Mouse (Mus musculus) thymus, postnatal 10 days (tissue): Measurements from ENCODE around the gene Wdsub1.

Experiments
- DNase-seq, 2 experiments: peaks; one replicate each; pipeline ENCODE4 v3.0.0; 2021; ENCODE audit warnings: low spot score in 2 of 2

Wdsub1 gene

DNA sequence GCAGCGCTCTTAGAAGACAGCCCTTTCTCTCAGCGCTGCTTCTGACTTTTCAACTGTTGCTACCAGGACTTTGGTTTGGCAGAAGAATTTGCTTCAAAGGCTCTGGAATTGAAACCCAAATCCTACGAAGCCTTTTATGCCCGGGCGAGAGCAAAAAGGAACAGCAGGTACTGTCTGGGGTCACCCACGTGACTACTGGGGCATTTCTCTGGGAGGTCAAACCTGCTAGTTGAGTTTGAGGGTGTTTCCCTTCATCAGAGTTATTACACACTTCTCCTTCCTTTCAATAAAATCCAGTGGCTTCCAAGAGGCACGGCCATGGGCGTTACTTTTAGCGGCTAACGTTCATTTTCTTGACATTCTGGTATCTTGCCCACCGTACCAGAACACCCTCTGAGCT is 40.4 kb downstream of the Wdsub1 start:
- DNase-seq: no peak

DNA sequence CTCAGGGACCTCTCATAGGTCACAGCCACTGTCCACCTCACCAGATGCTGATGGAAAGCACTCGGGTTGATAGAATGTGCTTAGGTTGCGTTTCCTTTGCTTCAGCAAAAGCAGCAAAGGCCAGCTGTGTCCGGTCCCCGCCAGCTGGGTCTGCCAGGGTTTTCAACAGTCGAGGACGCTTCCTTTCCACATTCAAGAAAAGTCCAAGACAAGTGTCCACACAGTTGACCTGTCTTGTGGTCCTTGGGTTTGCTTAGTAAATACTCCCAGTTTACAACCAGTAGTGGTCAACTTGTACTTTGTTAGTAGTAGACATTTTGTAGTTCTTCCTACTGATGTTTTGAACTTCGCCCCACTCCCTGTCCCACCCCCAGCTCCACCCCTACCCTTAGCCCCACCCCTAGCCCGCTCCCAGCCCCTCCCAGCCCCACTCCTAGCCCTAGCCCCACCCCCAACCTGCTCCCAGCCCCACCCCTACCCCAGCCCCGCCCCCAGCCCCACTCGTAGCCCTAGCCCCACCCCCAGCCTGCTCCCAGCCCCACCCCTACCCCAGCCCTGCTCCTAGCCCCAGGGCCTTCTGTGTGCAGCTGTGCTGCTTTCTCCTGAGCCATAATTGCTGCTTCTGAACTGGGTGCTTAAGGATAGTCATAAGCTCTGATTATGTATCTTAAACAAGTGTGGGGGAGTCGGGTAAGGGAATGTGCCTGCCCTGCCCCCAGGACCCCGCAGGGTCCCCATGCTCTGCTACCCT is 41.0 kb downstream of the Wdsub1 start:
- DNase-seq: peak in 1 of 2 experiments; percentile 31

DNA sequence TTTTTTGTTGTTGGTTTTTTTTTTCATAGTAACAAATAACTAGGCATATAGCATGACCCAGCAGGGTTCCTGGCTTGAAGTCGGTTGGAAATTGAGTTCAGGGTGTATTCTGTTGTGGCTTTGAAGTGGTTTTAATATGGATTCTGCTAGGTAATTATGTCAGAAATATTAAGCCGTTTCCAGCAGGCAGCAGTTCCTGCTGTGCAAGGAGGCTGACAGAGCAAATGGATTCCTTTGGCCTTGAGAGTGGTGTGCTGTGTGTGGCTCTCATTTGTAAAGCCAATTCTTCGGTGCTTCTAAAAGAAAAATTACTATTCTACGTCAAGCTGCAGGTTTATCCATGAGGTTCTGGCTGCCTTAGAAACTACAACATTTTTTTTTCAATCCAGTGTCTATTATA is 42.2 kb downstream of the Wdsub1 start:
- DNase-seq: no peak

DNA sequence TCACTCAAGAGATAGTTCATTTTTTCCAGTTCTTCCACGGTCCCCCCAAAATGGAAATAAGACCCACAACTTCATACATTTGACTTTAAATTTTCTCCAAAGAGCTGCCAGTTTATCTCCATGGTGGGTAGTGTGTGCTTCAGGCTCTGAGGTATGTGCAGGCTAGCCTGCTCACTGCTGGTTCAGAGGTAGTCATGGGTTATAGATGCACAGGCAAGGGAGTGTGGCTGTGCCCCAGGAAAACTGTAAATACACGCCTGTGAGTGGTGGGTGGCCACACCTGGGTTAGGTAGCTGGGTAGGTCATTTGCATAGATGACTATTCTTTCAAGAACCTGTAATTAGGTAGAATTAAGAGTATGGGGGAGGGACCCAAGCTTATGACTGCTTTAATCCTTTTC is 42.6 kb downstream of the Wdsub1 start:
- DNase-seq: no peak

DNA sequence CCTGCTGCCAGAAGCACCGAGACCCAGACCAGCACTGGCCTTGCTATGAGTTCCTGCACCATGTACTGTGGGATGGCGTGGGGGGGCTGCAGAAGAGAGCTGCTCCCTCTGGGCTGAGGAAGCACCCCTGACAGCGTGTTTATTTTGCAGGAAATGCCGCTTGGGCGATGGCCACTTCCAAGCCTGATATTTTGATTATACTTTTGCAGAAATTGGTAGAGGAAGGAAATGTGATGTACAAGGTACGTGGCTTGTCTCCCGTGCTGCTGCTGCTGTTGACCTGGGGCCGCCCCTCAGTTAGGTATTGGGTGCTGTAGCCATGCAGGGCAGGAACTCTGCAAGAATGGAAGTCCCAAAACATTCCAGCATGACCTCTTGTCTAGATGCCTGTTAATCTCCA is 43.6 kb downstream of the Wdsub1 start:
- no peak for DNase-seq

DNA sequence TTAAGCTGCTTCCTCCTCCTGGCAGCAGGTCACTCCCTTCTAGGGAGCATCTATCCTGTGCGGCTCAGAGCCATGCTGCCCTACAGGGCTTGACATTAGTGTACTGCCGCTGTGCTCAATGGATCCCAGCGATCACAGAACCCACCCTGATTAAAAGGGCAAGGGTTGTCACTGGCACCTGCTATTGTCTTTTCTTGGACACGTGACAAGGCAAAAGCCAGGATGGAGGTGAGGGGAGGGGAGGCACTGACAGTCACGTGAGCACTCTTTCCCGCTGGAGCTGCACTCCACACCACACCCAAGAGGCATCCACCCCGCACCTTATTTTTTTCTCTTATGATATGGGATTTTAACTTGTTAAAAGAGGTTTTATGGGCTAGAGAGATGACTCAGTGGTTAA is 50.6 kb downstream of the Wdsub1 start:
- DNase-seq: no peak

DNA sequence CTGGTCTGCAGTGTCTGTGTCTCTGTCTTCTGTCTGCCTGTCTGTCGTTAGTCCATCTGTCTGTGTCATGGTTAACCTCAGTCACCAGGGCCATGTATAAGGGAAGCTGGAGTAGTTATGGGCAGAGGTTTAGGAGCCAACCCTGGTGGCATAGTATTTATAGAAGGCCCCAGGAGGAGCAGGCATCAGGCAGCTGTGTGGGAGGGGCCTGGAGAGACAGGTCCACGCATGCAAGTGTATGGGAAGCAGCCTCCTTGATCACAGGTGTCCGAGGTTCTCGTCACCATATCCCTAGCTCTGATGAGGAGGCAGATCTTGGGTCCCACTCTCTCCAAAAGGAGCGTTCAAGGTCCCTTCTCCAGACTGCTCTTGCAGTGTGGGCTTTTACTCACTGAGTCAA is 51.5 kb downstream of the Wdsub1 start:
- no peak for DNase-seq

DNA sequence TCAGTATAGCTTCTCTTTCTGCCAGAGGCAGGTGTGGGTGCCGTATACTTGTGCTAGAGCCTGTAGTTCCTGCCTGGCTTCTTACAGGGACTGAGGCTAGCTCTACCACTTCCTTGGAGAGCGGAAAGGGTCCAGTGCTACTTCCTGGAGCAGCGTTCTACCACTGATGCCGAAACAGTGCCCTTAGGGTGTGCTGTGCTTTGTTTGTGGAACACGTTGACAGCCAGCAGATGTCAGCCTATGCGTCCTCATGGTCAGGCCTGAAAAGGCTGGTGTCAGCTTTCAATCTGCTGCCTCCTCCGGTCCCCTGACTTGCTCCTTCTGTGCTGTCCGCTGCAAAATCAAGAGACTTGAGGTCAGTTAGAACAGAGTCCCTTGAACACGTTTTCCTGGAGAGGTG is 52.2 kb downstream of the Wdsub1 start:
- DNase-seq: no peak

DNA sequence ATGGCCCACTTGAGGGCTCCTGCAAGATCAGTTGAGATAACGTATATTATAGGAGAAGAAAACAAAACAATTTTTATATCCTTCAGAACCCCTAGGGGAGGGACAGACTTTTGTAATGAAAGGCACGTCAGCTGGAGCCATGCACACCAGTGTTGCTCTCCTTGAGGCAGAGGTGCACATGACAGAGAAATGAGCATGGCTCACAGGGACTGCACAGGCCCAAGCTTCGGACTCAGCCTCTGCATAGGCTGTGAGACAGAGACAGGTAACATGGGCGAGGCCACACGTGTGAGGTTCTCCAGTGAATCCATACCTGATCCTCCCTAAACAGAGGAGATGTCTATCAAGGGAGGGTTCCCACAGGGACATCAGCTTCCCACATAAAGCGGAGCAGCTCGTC is 52.7 kb downstream of the Wdsub1 start:
- DNase-seq: no peak

DNA sequence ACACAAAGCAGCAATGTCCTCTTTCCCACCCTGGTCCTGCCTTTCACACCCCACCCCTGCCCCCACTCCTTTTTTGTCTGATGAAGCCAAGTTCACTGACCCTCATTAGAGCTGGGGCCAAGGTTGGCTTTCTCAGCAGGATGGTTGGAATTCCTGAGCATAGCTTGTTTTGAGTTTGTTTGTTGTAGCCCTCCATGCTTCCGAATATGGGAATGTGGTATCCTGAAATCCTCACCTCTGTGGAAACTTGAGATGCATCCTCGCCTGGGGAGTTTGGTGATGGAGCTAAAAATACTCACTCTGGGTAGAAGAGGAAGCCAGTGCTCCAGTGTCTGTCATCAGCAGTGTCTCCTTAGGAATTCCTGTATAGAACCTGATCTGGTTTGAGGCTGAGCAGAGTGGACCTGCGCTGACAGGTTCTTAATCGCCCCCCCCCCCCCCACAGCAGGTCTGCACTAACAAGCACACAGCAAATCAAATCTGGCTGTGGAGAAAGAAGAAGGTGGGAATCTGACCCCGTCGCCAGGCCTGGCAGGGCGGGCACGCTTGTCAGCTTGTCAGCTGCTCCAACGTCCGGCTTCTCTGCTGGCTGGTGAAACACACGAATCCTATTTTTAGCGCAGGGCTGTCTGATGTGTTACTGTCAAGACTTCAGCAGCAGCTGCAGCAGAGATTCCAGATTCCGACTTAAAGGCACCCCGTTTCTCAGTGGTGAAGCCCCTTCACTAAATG is 53.4 kb downstream of the Wdsub1 start:
- peak in 1 of 2 experiments; percentile 53 for DNase-seq

DNA sequence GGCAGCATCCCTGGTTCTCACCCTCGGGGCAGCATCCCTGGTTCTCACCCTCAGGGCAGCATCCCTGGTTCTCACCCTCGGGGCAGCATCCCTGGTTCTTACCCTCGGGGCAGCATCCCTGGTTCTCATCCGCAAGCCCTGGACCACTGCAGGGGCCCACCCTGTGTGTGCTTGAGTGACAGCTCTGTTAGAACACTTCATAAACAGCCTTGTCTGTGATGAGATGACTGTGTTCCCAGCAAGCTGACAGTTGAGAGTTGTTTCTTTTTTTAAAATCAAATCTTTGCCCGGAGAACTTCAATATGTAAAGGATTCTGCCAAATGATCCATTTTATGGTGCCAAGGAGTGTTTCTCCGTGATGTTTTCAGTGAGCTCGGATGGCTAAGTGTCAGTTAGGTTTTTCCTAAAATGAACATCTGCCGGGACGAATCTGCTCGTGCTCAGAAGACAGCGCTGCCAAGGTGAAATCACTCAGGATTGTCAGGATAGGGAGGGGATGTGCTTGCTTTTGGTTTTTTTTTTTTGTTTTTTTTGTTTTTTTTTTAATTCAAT is 54.2 kb downstream of the Wdsub1 start:
- DNase-seq: no peak

DNA sequence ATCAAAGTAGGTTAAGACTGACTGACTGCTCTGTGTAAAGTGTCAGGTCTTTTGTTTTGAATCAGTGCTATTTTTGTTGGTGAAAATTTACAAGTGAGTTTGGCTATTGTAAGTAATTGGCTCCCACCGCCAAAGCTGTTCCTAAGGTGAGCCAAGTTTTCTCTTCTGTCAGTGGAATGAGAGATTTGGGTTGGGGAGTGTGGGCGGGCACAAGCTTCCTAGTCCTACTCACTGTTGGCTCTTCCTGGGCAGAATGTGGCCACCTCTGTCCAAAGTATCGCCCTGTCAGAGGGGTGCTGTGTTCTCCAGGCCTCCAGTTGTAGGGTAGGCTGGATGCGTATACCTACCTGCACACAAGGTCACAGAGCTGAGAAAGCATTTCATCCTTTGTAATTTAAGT is 57.0 kb downstream of the Wdsub1 start:
- DNase-seq: no peak

DNA sequence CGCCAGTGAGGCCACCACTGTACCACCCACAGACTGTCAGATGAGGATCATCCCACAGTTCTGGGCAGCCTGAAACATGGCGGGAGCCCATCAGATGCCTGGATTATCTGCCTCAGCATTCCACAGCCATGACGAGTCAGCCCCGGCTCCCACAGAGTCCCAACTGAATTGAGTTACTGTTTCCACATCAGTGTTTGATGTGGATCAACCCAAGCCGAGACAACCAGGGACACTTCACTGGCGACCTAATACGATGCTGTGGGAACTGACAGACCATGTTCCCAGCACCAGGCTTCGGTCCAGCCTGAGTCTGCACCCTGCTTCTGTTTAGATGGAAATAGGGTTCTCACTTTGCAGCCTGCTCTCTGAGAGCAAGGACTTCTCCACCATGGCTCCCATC is 58.1 kb downstream of the Wdsub1 start:
- DNase-seq: no peak

DNA sequence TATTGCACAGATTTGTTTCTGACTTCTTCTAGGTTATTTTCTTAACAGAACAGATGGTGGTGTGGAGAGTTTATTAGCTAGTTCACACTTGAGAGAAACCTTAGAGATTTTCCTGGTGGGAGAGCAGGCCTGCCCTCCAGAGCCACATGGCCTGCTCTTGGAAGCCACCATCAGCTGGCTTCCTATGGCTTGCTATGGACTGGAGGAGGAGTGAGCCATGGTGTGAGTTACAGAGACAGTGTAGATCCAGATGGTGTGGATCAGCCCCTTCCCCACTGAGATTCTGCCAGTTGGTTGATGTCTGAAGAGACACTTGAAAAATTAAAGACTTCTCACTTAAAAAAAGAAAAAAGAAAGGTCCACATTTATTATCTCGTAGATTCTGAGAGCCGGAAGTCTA is 61.3 kb downstream of the Wdsub1 start:
- no peak for DNase-seq

DNA sequence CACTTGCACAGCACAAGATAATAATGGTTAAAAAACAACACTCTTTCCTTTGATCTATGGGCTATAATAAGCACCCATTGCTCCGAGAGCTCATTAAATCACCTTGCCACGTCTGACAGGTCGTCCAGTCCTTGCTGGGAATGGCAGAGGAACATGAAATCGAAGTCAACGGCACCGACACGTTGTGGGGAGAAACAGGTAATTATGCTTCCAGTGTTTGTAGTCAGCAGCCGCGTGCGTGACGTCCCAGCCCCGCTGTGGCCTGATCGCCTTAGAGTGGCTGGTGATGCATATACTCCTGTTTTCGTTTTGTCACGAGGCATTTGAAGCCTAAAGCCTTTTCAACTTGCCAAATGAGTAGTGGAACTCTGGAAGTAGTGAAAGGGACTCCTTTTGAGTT is 62.3 kb downstream of the Wdsub1 start:
- no peak for DNase-seq

DNA sequence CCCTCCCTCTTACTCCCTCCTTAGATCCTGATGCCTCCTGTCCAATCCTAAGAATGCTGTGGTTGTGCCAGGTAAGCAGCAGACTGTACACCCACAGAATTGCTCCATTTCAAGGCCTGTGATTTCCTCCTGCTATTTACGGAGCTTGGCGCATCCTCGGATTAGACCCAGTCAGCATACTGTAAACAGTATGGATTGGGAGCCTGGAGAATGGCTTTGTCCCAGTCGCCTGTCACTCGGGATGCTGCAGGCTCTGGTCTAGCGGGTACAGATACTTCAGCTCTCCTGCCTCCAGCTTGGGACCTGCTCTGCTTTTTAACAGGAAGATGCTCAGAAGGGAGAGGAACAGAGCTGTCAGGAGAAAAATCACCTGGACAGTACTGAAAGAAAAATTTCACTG is 63.0 kb downstream of the Wdsub1 start:
- no peak for DNase-seq

DNA sequence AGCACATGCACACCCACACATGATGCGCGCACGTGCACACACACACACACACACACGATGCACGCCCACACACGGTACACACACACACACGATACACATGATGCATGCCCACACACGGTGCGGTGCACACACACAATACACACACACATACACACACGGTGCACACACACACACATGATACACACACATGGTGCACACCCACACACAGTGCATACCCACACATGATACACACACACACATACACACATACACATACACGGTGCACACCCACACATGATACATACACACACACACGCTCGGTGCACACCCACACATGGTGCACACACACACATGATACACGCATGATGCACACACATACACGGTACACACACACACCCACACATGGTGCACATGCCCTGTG is 63.7 kb downstream of the Wdsub1 start:
- DNase-seq: no peak

DNA sequence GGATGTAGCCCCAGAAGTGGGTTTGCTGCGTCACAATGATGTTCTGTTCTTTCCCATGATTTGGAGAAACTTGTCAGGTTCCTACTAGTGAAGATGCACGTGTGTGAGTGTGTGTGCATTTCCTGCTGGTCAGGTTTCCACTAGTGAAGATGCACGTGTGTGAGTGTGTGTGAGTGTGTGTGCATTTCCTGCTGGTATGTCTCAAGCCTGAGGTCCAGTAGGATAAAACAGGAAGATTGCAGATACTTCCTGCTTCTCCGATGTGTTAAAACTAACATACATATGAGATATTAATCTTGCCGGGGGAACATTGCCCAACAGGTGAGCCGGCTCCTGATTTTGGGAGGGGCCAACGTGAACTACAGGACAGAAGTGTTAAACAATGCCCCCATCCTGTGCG is 67.4 kb downstream of the Wdsub1 start:
- DNase-seq: no peak

DNA sequence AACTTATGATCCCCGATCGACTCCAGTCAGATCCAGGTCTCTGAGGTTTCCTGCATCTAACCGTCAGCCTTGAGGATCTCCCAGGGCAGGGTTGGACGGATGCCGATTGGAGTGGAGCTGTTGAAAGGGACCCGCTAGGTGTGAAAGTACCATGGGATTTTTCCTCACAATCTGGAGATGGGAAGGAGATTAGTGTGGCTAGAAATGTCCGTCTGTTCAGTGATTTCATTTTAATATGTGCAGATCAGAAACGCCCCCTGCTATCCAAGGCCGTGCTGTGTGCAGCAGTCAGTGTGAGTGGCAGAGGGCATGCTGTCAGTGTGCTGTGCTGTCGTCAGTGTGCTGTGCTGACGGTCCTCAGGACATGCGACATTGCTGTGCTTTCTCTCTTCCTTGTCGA is 68.9 kb downstream of the Wdsub1 start:
- DNase-seq: no peak

DNA sequence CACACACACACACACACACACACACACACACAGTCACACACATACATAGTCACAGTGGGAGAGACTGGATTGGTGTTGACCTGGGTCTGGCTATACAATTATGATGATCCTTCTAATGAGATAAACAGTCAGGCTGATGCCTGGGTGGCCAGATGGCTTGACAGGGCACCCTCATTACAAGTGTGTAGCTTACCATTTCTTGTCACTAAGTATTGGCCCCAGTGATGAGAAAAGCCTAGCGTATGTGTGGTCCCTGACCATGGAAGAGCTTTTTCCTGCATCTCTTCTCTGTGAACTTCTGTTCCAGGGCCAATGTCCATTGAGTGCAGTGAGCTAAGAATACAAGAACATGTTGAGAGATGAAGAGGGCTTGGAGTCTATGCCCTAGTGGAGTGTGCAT is 69.8 kb downstream of the Wdsub1 start:
- DNase-seq: no peak

DNA sequence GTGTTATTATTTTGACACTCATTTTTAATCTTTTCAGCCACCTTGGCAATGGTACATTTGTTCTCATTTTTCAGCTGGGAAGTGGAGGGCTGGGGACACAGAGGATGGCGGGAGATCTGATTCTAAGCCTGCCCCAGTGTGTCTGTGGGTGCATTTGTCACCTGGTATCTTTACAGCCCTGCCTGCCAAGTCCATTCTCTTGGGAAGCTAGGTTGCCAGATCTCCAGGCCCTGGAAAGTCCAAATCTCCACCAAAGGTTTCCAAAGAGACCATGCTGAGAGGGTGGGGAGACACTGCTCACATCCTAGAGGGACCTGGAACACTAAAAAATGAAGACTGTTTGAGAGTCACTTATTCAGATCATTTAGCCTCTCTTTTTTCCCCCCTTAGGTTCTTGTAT is 71.1 kb downstream of the Wdsub1 start:
- no peak for DNase-seq

DNA sequence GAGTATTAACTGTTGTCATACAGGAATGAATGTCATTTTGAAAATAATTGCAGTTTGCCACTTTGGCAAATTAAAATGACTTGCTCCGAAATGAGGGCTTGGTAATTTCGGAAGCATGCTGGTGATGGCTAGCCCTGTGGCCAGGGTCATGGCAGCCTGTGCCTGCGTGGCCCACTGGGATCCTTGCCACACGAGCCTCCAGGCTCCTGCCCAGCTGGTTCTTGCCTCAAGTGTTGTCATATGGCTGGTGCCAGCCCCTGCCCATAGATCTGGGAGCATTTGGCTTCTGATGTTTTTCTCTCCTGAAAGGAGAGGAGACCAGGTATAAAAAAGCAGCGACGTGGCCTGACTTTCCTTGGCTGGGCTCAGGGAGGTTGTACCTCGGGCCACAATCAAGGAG is 72.4 kb downstream of the Wdsub1 start:
- DNase-seq: no peak

DNA sequence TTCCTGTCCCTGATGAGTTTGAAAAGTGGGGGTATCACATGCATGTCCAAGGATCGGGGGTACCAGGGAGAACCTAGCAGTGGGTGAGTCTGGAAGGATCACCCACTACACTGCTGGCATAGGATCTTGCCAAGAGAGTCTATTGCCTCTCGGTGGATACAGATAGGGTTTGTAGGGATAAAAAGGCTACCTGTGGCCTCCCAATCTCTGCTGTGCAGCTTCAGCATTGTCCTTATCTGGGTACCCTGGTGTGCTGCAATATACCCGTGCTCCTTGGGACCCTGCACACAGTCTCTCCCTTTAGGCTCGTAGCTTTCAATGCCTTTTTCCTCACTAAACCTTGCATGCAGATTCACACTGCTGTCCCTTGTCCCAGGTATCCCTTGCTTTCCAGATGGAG is 73.8 kb downstream of the Wdsub1 start:
- DNase-seq: no peak
